Mouse (Mus musculus) forebrain, postnatal 0 days (tissue): ENCODE results near the gene Rreb1. TPM values are rescaled to one million over a fixed set of nuclear protein-coding genes. Genes with fewer than 3 reads are reported as not detected.

Experiments
- ATAC-seq: fragments of 200-750 bp; cut with Nextera tagmentation; 2 replicates; pipeline ENCODE4 v1.8.0; 2017; ENCODE audit warnings: mild to moderate bottlenecking, moderate library complexity
- DNase-seq: peaks from one replicate; pipeline ENCODE4 v3.0.0-alpha.2; 2015
- H3K27ac ChIP-seq: fragments of 300-500 bp; sonication (generic); 2 replicates; pipeline ENCODE4 v1.5.1; 2014; ENCODE audit warnings: low read depth, mild to moderate bottlenecking, antibody characterized with exemption, low read length, moderate library complexity, mixed read lengths
- H3K27me3 ChIP-seq: fragments of 300-500 bp; sonication (generic); 2 replicates; pipeline ENCODE4 v1.6.1; 2014; ENCODE audit warnings: mild to moderate bottlenecking, low read length, mixed read lengths; ENCODE audit not compliant: insufficient read depth
- H3K36me3 ChIP-seq: fragments of 300-500 bp; sonication (generic); 2 replicates; pipeline ENCODE4 v1.6.1; 2014; ENCODE audit warnings: mild to moderate bottlenecking, moderate library complexity; ENCODE audit not compliant: insufficient read depth
- H3K4me1 ChIP-seq: fragments of 300-500 bp; sonication (generic); 2 replicates; pipeline ENCODE4 v1.6.1; 2014; ENCODE audit warnings: antibody characterized with exemption; ENCODE audit not compliant: insufficient read depth
- H3K4me2 ChIP-seq: fragments of 300-500 bp; sonication (generic); 2 replicates; pipeline ENCODE4 v1.6.1; 2014; ENCODE audit warnings: low read depth, mild to moderate bottlenecking, moderate library complexity
- H3K4me3 ChIP-seq: fragments of 300-500 bp; sonication (generic); 2 replicates; pipeline ENCODE4 v1.5.1; 2014; ENCODE audit warnings: low read depth, low read length, mixed read lengths
- H3K9ac ChIP-seq: fragments of 300-500 bp; sonication (generic); 2 replicates; pipeline ENCODE4 v1.6.1; 2014; ENCODE audit warnings: mild to moderate bottlenecking
- H3K9me3 ChIP-seq: fragments of 300-500 bp; sonication (generic); 2 replicates; pipeline ENCODE4 v1.6.1; 2016; ENCODE audit warnings: low read length
- CTCF ChIP-seq: sonication (generic); IDR thresholded peaks from 2 replicates; pipeline ENCODE4 v1.5.1; 2016; ENCODE audit warnings: antibody characterized with exemption, control low read depth, low read depth
- WGBS: fragments of 180-500 bp; shearing (Covaris S2); extraction: QIAGEN DNeasy Blood & Tissue Kit; methylation state at CpG from one replicate; pipeline ENCODE4 v1.1.7; 2014; 5-methylcytosine and 5-hydroxymethylcytosine counted together
- polyA plus RNA-seq: library from polyadenylated mRNA; unstranded; fragments of >200 nt; fragmentation: Nextera tagmentation; extraction: Ambion mirVana; gene quantifications from 2 replicates; pipeline ENCODE4 v1.2.1, GENCODE M21; 2015
- total RNA-seq: library from RNA; depleted of rRNA; stranded (reverse); fragments of >200 nt; gene quantifications from 2 replicates; pipeline ENCODE4 v1.2.3, GENCODE M21; 2014

Gene Rreb1
- total and polyA plus RNA-seq, 2 experiments from 2014 or later: 1.6 to 4.9 TPM

- no peak overlapping the region for H3K27ac ChIP-seq
- DNase-seq (no peak), ATAC-seq (no peak)
- TF ChIP-seq CTCF: no peak
- no peaks in the 10 kb centered on the region for H3K4me1 ChIP-seq
- no peaks in the 10 kb centered on the region for H3K27me3 ChIP-seq
- H3K9ac ChIP-seq: no peak overlapping the region
- WGBS: 79% methylated on average over 6 of the region's 6 CpGs
- H3K4me3 ChIP-seq: no peak overlapping the region
- no peaks in the 10 kb centered on the region for H3K36me3 ChIP-seq
- no peaks in the 10 kb centered on the region for H3K9me3 ChIP-seq
- no peak overlapping the region for H3K4me2 ChIP-seq
Measured at GRCm38 (mm10) chr13:37895564-37896254, 117.5 kb downstream of the Rreb1 start.

GRCm38 (mm10) chr13:37896423-37896822, 118.2 kb downstream of the Rreb1 start:
- Histone ChIP-seq H3K36me3 (no peaks in the 10 kb centered on the region), H3K27me3 (no peaks in the 10 kb centered on the region), H3K4me1 (no peaks in the 10 kb centered on the region), H3K4me2 (no peak overlapping the region), H3K27ac (no peak overlapping the region), H3K4me3 (no peak overlapping the region), H3K9me3 (no peaks in the 10 kb centered on the region), H3K9ac (no peak overlapping the region)
- WGBS: 76% methylated on average over 1 of the region's 1 CpGs
- DNase-seq (no peak), ATAC-seq (no peak)
- TF ChIP-seq CTCF: no peak

GRCm38 (mm10) chr13:37898772-37899171, 120.6 kb downstream of the Rreb1 start:
- Histone ChIP-seq H3K4me1 (no peaks in the 10 kb centered on the region), H3K27ac (no peak overlapping the region), H3K9ac (no peak overlapping the region), H3K4me3 (no peak overlapping the region), H3K36me3 (no peaks in the 10 kb centered on the region), H3K9me3 (no peaks in the 10 kb centered on the region), H3K27me3 (no peaks in the 10 kb centered on the region), H3K4me2 (no peak overlapping the region)
- ATAC-seq: no peak
- TF ChIP-seq CTCF: no peak
- no peak for DNase-seq
- 85% methylated on average over 5 of the region's 5 CpGs for WGBS

GRCm38 (mm10) chr13:37903036-37903435, 124.8 kb downstream of the Rreb1 start:
- TF ChIP-seq CTCF: no peak
- WGBS: 89% methylated on average over 3 of the region's 3 CpGs
- DNase-seq: no peak

GRCm38 (mm10) chr13:37903476-37903875, 125.3 kb downstream of the Rreb1 start:
- no peaks in the 10 kb centered on the region for H3K36me3 ChIP-seq
- H3K4me1 ChIP-seq: no peaks in the 10 kb centered on the region
- WGBS: 99% methylated on average over 4 of the region's 4 CpGs
- no peaks in the 10 kb centered on the region for H3K9me3 ChIP-seq
- ATAC-seq (no peak), DNase-seq (no peak)
- no peaks in the 10 kb centered on the region for H3K27me3 ChIP-seq
- no peak overlapping the region for H3K27ac ChIP-seq
- H3K9ac ChIP-seq: no peak overlapping the region
- no peak overlapping the region for H3K4me2 ChIP-seq
- no peak for TF ChIP-seq CTCF
- H3K4me3 ChIP-seq: no peak overlapping the region

More at GRCm38 (mm10) chr13:37903036-37903435, 124.8 kb downstream of the Rreb1 start:
- Histone ChIP-seq H3K4me1 (no peaks in the 10 kb centered on the region), H3K27ac (no peak overlapping the region), H3K27me3 (no peaks in the 10 kb centered on the region), H3K4me2 (no peak overlapping the region), H3K36me3 (no peaks in the 10 kb centered on the region), H3K9ac (no peak overlapping the region), H3K4me3 (no peak overlapping the region), H3K9me3 (no peaks in the 10 kb centered on the region)
- no peak for ATAC-seq

- Histone ChIP-seq H3K4me2 (no peak overlapping the region), H3K9ac (no peak overlapping the region), H3K27ac (no peak overlapping the region), H3K4me1 (no peaks in the 10 kb centered on the region), H3K4me3 (no peak overlapping the region), H3K9me3 (no peaks in the 10 kb centered on the region), H3K36me3 (no peaks in the 10 kb centered on the region), H3K27me3 (no peaks in the 10 kb centered on the region)
- no peak for DNase-seq
- ATAC-seq: no peak
- no peak for TF ChIP-seq CTCF
- 91% methylated on average over 6 of the region's 6 CpGs for WGBS
Measured at GRCm38 (mm10) chr13:37904436-37904835, 126.2 kb downstream of the Rreb1 start.

GRCm38 (mm10) chr13:37908061-37908460, 129.9 kb downstream of the Rreb1 start:
- Histone ChIP-seq H3K9ac (no peak overlapping the region), H3K27me3 (no peaks in the 10 kb centered on the region), H3K4me3 (no peak overlapping the region), H3K4me1 (no peaks in the 10 kb centered on the region), H3K27ac (no peak overlapping the region), H3K9me3 (no peaks in the 10 kb centered on the region), H3K4me2 (no peak overlapping the region), H3K36me3 (no peaks in the 10 kb centered on the region)
- ATAC-seq (no peak), DNase-seq (no peak)
- 76% methylated on average over 9 of the region's 9 CpGs for WGBS
- no peak for TF ChIP-seq CTCF
